Mouse (Mus musculus) heart, embryonic 11.5 days (tissue): ENCODE data around the gene Mfap3. TPM values are rescaled to one million over a fixed set of nuclear protein-coding genes. Genes with fewer than 3 reads are reported as not detected.

Experiments used
- ATAC-seq: fragments of 200-750 bp; cut with Nextera tagmentation; replicated peaks from 2 replicates; pipeline ENCODE4 v1.8.0; 2017; ENCODE audit warnings: moderate library complexity; ENCODE audit not compliant: insufficient number of reproducible peaks, low FRiP score, low TSS enrichment
- H3K27ac ChIP-seq: fragments of 300-500 bp; sonication (generic); 2 replicates; pipeline ENCODE4 v1.5.1; 2014; ENCODE audit warnings: mild to moderate bottlenecking, low read depth, low read length
- H3K27me3 ChIP-seq: fragments of 300-500 bp; sonication (generic); 2 replicates; pipeline ENCODE4 v1.6.1; 2014; ENCODE audit warnings: mild to moderate bottlenecking, low read length, mixed read lengths; ENCODE audit not compliant: control insufficient read depth, insufficient read depth
- H3K36me3 ChIP-seq: fragments of 300-500 bp; sonication (generic); 2 replicates; pipeline ENCODE4 v1.6.1; 2014; ENCODE audit warnings: mild to moderate bottlenecking, low read length, moderate library complexity, mixed read lengths; ENCODE audit not compliant: control insufficient read depth, insufficient read depth
- H3K4me1 ChIP-seq: fragments of 300-500 bp; sonication (generic); 2 replicates; pipeline ENCODE4 v1.6.1; 2014; ENCODE audit warnings: low read length; ENCODE audit not compliant: control insufficient read depth, insufficient read depth
- H3K4me2 ChIP-seq: fragments of 300-500 bp; sonication (generic); 2 replicates; pipeline ENCODE4 v1.6.1; 2014; ENCODE audit warnings: mild to moderate bottlenecking, moderate library complexity
- H3K4me3 ChIP-seq: fragments of 300-500 bp; sonication (generic); 2 replicates; pipeline ENCODE4 v1.5.1; 2014; ENCODE audit warnings: low read depth, low read length
- H3K9ac ChIP-seq: fragments of 300-500 bp; sonication (generic); 2 replicates; pipeline ENCODE4 v1.6.1; 2014; ENCODE audit warnings: mild to moderate bottlenecking, low read depth, low read length, moderate library complexity
- H3K9me3 ChIP-seq: fragments of 300-500 bp; sonication (generic); replicated peaks from 2 replicates; pipeline ENCODE4 v1.6.1; 2016; ENCODE audit warnings: low read length; ENCODE audit not compliant: control insufficient read depth
- WGBS: fragments of 180-500 bp; shearing (Covaris S2); extraction: QIAGEN DNeasy Blood & Tissue Kit; methylation state at CpG from one replicate; pipeline ENCODE4 v1.1.7; 2014; ENCODE audit not compliant: insufficient replicate concordance; 5-methylcytosine and 5-hydroxymethylcytosine counted together
- polyA plus RNA-seq: library from polyadenylated mRNA; unstranded; fragments of >200 nt; fragmentation: Nextera tagmentation; extraction: Ambion mirVana; gene quantifications from 2 replicates; pipeline ENCODE4 v1.2.1, GENCODE M21; 2014

The Mfap3 gene
- polyA plus RNA-seq, 1 experiment from 2014 or later = 32.7 TPM

DNA sequence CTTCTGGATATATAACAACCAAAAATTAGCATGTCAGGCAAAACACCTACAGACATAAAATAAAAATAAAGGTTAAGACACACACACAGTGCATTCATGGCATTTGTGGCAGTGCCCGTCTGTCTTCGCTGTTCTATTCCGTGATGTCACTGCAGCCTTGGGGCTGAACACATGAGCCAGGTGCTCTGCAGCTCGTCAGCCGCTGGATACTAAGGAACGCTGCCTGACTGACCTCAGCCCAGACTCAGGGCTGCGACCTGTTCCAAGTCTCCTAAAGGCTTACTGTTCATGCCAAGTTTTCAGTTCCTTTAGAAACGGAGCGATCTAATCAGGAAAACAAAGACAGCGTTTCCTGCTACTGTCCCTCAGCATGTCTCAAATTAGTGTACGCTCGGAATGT lies 46.1 kb downstream of the Mfap3 start:
- Histone ChIP-seq H3K4me3 (no peak overlapping the region), H3K9ac (no peak overlapping the region), H3K4me1 (peaks cover 3% of the 10 kb centered on the region; the same call in 1 of the 2 replicates), H3K4me2 (no peak overlapping the region), H3K27ac (no peak overlapping the region), H3K27me3 (no peaks in the 10 kb centered on the region), H3K36me3 (no peaks in the 10 kb centered on the region), H3K9me3 (peaks cover under 1% of the 10 kb centered on the region; the same call in 1 of the 2 replicates)
- 57% methylated on average over 12 of the region's 12 CpGs for WGBS
- ATAC-seq = no peak

- no peak overlapping the region for H3K27ac ChIP-seq
- no peaks in the 10 kb centered on the region for H3K27me3 ChIP-seq
- peaks cover 3% of the 10 kb centered on the region; the same call in 1 of the 2 replicates for H3K4me1 ChIP-seq
- H3K9ac ChIP-seq = no peak overlapping the region
- H3K4me2 ChIP-seq = no peak overlapping the region
- no peaks in the 10 kb centered on the region for H3K36me3 ChIP-seq
- 31% methylated on average over 18 of the region's 18 CpGs for WGBS
- H3K4me3 ChIP-seq = no peak overlapping the region
- H3K9me3 ChIP-seq = peaks cover 6% of the 10 kb centered on the region; the same call in 1 of the 2 replicates
- no peak for ATAC-seq
Measured at GRCm38 (mm10) chr11:57566091-57567035, 47.9 kb downstream of the Mfap3 start.

GRCm38 (mm10) chr11:57568950-57569490 lies 50.6 kb downstream of the Mfap3 start:
- 82% methylated on average over 2 of the region's 2 CpGs for WGBS
- Histone ChIP-seq H3K9ac (no peak overlapping the region), H3K27me3 (peaks cover 2% of the 10 kb centered on the region; the same call in 1 of the 2 replicates), H3K27ac (no peak overlapping the region), H3K4me3 (no peak overlapping the region), H3K36me3 (no peaks in the 10 kb centered on the region), H3K9me3 (peaks cover 6% of the 10 kb centered on the region; the same call in 1 of the 2 replicates), H3K4me2 (no peak overlapping the region), H3K4me1 (peaks cover 6% of the 10 kb centered on the region; the same call in 1 of the 2 replicates)
- no peak for ATAC-seq

DNA sequence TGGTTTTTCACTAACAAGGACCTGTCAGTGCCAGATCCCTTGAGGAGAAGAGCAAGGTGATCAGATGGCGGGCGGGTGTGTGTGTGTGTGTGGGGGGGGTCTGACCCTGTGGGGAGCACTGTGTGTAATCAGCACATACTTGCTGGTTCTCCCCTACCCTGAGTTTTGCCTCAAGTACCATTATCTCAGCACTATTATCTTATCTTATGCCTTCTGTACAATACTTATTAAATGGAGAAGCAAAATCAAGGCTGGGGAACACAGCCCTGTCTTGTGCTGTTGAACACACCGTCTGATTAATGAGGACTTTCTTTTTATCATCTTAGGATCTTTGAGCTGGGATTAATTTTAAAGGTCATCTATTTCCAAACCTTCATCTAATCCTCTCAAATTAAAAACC lies 52.6 kb downstream of the Mfap3 start:
- H3K36me3 ChIP-seq = no peaks in the 10 kb centered on the region
- ATAC-seq = no peak
- no peak overlapping the region for H3K9ac ChIP-seq
- H3K27me3 ChIP-seq = peaks cover 5% of the 10 kb centered on the region
- no peak overlapping the region for H3K4me3 ChIP-seq
- peaks cover 6% of the 10 kb centered on the region; the same call in 1 of the 2 replicates for H3K9me3 ChIP-seq
- no peak overlapping the region for H3K4me2 ChIP-seq
- H3K4me1 ChIP-seq = peaks cover 6% of the 10 kb centered on the region; the same call in 1 of the 2 replicates
- 76% methylated on average over 3 of the region's 3 CpGs for WGBS
- H3K27ac ChIP-seq = no peak overlapping the region

DNA sequence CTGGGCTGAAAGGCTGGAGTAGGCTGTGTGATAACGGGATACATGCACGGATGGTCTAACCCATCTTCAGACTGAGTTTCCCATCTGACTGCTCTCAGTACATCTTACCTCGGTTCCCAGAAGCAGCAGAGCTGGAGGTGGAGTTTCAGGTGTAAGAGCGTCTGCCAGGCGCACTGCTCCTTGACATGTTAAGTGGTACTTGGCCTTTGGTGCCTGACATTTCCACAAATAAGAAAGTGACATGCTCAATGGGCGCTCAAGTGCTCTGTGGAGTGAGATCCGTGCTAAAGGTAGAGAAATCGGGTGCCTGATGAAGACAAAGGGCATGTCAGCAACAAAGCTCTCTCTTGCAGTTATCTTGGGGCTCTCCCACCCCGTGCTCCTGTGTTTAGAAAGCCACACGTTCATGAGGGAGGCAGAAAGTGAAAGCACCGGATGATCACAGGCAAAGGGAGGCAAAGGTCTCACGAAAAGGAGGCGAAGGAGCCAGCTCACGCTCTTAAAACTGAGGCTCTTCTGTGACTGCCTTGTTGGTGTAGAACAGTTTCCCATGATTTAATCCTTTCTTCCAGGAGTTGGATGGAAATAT lies 55.3 kb downstream of the Mfap3 start:
- 38% methylated on average over 14 of the region's 14 CpGs for whole genome bisulfite sequencing
- peaks cover 6% of the 10 kb centered on the region; the same call in 1 of the 2 replicates for H3K9me3 ChIP-seq
- no peak for ATAC-seq
- peaks cover 5% of the 10 kb centered on the region for H3K27me3 ChIP-seq
- peaks cover 6% of the 10 kb centered on the region; the same call in 1 of the 2 replicates for H3K4me1 ChIP-seq
- no peak overlapping the region for H3K9ac ChIP-seq
- 0 out of 2 replicates have a peak overlapping the region, but pooled peaks have one; percentile 8 for H3K4me3 ChIP-seq
- H3K27ac ChIP-seq = no peak overlapping the region
- peak overlapping the region; percentile 48 for H3K4me2 ChIP-seq
- H3K36me3 ChIP-seq = no peaks in the 10 kb centered on the region

- 80% methylated on average over 6 of the region's 6 CpGs for whole genome bisulfite sequencing
- Histone ChIP-seq H3K4me3 (no peak overlapping the region), H3K27me3 (peaks cover 5% of the 10 kb centered on the region), H3K9me3 (no peaks in the 10 kb centered on the region), H3K27ac (no peak overlapping the region), H3K36me3 (no peaks in the 10 kb centered on the region), H3K4me2 (no peak overlapping the region), H3K9ac (no peak overlapping the region), H3K4me1 (peaks cover 6% of the 10 kb centered on the region; the same call in 1 of the 2 replicates)
- no peak for ATAC-seq
Measured at GRCm38 (mm10) chr11:57576871-57577515, 58.5 kb downstream of the Mfap3 start.

- WGBS = 22% methylated on average over 10 of the region's 10 CpGs
- no peak for ATAC-seq
- H3K27ac ChIP-seq = no peak overlapping the region
- no peaks in the 10 kb centered on the region for H3K36me3 ChIP-seq
- peaks cover 4% of the 10 kb centered on the region; the same call in 1 of the 2 replicates for H3K27me3 ChIP-seq
- no peaks in the 10 kb centered on the region for H3K9me3 ChIP-seq
- H3K9ac ChIP-seq = 0 out of 2 replicates have a peak overlapping the region, but pooled peaks have one; percentile 28
- no peak overlapping the region for H3K4me3 ChIP-seq
- peak overlapping the region; percentile 24; the same call in 1 of the 2 replicates for H3K4me2 ChIP-seq
- H3K4me1 ChIP-seq = peaks cover 10% of the 10 kb centered on the region
Measured at GRCm38 (mm10) chr11:57582818-57583635, 64.6 kb downstream of the Mfap3 start.
